Mouse (Mus musculus) embryonic fibroblast, embryonic 13.5 days (primary cell): ENCODE data around the gene Etfa. TPM values are rescaled to one million over a fixed set of nuclear protein-coding genes. Genes with fewer than 3 reads are reported as not detected.

Experiments used
- H3K27ac ChIP-seq: 2 replicates; pipeline ENCODE4 v1.5.1; 2012; ENCODE audit warnings: low read length, control low read depth, inconsistent platforms; ENCODE audit not compliant: insufficient read depth
- H3K4me1 ChIP-seq: 2 replicates; pipeline ENCODE4 v1.6.1; 2011; ENCODE audit warnings: low read length; ENCODE audit not compliant: control insufficient read depth, insufficient read depth
- H3K4me3 ChIP-seq: 2 replicates; pipeline ENCODE4 v1.5.1; 2011; ENCODE audit warnings: mild to moderate bottlenecking, control low read depth, low read length; ENCODE audit not compliant: insufficient read depth
- CTCF ChIP-seq: IDR thresholded peaks from 2 replicates; pipeline ENCODE4 v1.5.1; 2011; ENCODE audit warnings: mild to moderate bottlenecking, control low read depth, low read length, moderate library complexity, borderline replicate concordance; ENCODE audit not compliant: insufficient read depth
- POLR2A ChIP-seq: IDR thresholded peaks from 2 replicates; pipeline ENCODE4 v1.6.1; 2011; ENCODE audit warnings: low read depth, mild to moderate bottlenecking, control low read depth, low read length, moderate library complexity
- polyA plus RNA-seq: library from polyadenylated mRNA; stranded (reverse); fragments of >200 nt; gene quantifications from 2 replicates; pipeline ENCODE4 v1.2.4, GENCODE M21; 2011; ENCODE audit warnings: low read depth; ENCODE audit not compliant: missing spikeins, insufficient read length

Etfa gene
- polyA plus RNA-seq, 1 experiment = 94.8 TPM

DNA sequence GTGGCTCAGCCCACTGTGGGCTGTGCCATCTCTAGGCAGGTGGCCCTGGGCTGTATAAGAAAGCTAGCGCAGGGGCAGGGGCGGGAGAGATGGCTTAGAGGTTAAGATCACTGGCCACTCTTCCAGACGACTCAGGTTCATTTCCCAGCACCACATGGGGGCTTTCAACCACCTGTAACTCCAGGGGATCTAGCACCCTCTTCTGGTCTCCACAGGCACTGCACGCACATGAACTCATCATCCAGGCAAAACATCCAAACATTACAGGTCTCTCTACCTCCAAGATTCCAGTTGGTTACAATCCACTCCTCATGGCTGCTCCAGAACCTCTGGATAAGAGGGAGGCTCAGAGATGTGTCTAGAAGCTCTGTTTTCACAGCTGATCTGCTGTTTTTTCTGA lies 13.7 kb upstream of the Etfa start:
- Histone ChIP-seq H3K4me1 (no peaks in the 10 kb centered on the region), H3K27ac (no peak overlapping the region), H3K4me3 (no peak overlapping the region)
- TF ChIP-seq POLR2A (no peak), CTCF (peak; percentile 44; the same call in 1 of the 2 replicates)

DNA sequence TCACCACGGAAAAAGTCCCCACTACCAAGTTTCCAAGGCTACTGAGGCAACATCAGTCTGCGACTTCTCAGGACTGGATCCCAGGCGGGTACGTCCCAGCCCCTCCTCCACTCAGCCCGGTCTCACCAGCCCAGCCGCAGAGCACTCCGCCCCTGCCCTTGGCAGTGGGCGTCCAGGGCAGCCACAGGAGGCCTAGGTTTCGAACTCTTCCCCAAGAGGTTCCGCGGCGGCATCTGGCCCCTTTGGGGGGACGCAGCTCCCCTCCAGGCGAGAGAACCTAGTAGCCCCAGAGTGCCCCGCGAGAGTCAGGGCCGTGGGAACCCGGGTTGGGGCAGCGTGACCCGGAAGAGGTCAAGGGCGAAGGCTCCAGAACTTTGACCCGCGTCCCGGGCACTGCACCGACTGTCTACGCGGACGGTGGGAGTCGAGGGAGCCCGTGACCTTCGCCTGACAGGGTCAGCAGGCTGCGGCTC lies 486 bp downstream of the Etfa start:
- H3K4me3 ChIP-seq = peak overlapping the region; percentile 76
- H3K27ac ChIP-seq = peak overlapping the region; percentile 55
- no peaks in the 10 kb centered on the region for H3K4me1 ChIP-seq
- no peak for TF ChIP-seq POLR2A

DNA sequence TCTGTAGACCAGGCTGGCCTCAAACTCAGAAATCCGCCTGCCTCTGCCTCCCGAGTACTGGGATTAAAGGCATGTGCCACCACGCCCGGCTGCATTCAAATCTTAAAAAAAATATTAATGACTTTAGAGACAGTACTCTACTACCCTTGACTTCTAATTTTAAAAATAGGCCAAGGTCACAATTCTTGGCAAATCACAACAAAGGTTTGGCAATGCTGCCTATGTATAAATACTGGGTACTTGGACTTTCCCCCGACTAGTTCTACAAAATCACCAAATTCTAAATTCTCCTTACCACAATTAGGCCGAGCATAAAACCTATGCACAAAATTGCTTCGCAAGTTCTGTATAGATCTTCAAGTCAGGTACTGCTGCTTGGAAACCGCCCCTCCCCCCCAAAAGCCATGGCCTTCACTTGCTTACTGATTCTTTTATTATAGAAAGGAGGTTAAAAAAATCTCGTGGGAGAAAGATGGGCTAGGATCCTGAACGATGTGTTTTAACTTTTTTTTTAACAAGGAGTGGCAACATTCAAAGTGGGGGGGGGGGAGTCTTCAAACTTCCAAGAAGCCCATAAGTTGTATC lies 1.3 kb downstream of the Etfa start:
- no peaks in the 10 kb centered on the region for H3K4me1 ChIP-seq
- H3K4me3 ChIP-seq = peak overlapping the region; percentile 76
- TF ChIP-seq POLR2A (no peak), CTCF (no peak)
- H3K27ac ChIP-seq = no peak overlapping the region

DNA sequence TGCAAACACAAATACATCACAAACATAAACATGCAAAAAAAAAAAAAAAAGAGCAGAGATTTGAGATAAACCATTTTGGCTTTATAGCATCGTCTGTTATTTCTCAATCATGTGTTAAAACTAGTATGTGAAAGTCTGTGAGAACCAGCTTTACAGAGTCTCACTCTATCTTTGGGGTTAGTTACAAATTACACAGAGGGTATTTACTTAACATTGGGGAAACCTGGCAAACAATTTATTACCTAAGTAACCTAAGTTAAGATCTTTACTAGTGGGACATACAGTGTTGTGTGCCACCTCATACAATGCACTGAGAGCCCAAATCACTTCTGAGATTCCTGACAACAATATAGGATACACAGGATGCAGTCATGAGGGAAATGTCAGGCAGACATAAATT lies 2.3 kb downstream of the Etfa start:
- no peaks in the 10 kb centered on the region for H3K4me1 ChIP-seq
- no peak for TF ChIP-seq CTCF
- TF ChIP-seq POLR2A = no peak
- H3K4me3 ChIP-seq = no peak overlapping the region
- H3K27ac ChIP-seq = no peak overlapping the region

DNA sequence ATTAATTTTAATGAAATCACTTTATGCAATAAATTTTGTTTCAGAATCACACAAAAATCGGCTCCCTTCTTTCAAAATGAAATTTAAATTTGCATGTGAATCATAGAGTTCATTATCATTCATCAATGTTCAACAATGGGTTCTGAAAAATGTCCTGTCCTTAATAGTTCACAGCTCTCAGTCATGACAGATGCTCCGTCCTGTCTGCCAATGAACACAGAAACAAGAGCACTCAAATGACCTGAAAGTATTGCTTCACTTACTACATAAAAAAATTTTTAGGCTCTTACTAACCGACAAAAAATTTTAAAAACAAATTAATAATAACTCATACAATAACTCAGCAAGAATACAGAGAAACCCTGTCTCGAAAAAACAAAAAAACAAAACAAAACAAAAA lies 3.3 kb downstream of the Etfa start:
- TF ChIP-seq POLR2A = no peak
- no peak for TF ChIP-seq CTCF
- H3K27ac ChIP-seq = no peak overlapping the region
- H3K4me3 ChIP-seq = no peak overlapping the region
- no peaks in the 10 kb centered on the region for H3K4me1 ChIP-seq

DNA sequence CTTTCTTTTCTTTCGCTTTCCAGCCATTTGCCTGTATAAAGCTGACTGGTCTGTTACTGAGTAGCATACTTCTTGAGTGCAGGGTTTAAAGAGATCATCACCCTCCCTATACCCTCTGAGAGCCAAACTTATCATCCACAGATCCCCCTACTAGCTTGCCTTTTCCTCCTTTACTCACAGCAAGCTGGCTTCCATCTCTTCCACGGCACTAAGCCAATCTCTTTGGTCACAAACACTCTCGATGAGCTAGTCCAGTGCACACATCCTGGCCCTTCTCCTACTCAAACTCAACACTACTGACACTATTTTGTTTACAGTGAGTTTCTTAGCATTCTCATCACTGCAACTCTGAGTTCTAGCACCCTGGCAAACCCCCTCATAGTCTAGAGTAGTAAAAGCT lies 4.1 kb downstream of the Etfa start:
- H3K27ac ChIP-seq = no peak overlapping the region
- no peak overlapping the region for H3K4me3 ChIP-seq
- no peak for TF ChIP-seq CTCF
- TF ChIP-seq POLR2A = no peak
- no peaks in the 10 kb centered on the region for H3K4me1 ChIP-seq

DNA sequence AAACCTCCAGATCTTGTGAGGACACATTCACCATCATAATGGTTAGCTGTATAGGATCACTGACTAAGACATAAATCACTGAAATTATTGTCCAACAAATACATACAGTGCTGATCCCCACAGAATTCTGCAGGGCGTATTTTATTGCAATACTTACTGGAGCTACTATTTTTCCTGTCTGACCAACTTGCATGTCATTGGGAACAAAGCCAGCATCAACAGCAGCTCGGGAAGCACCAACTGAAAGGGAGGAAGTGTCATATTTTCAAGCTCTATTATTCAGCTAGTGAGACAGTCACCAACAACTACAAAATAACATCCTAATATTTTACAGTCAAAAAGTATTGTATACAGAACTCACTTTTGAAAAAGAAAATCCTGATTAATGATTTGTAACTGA lies 29.9 kb downstream of the Etfa start:
- no peak overlapping the region for H3K4me3 ChIP-seq
- no peak overlapping the region for H3K27ac ChIP-seq
- no peak for TF ChIP-seq POLR2A
- TF ChIP-seq CTCF = no peak
- H3K4me1 ChIP-seq = no peaks in the 10 kb centered on the region

DNA sequence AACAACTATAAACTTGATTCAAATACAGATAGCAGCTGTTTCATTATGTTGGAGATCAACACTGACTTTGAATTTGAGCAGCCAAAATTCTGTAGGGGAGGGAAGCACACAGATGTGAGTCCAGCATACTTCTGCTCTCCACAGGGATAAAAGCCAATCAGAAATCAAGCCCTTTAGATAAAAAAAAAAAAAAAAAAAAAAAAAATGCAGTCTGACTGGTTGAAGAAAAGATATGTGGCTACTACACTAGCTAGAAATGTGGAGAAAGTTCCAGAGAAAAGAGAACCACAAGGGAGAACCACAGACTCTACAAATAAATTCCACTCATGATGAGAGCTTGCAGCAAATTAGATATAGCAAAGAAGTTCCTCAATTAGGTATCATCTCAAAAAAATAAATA lies 33.3 kb downstream of the Etfa start:
- H3K27ac ChIP-seq = no peak overlapping the region
- H3K4me3 ChIP-seq = no peak overlapping the region
- TF ChIP-seq POLR2A = no peak
- TF ChIP-seq CTCF = no peak
- H3K4me1 ChIP-seq = no peaks in the 10 kb centered on the region

DNA sequence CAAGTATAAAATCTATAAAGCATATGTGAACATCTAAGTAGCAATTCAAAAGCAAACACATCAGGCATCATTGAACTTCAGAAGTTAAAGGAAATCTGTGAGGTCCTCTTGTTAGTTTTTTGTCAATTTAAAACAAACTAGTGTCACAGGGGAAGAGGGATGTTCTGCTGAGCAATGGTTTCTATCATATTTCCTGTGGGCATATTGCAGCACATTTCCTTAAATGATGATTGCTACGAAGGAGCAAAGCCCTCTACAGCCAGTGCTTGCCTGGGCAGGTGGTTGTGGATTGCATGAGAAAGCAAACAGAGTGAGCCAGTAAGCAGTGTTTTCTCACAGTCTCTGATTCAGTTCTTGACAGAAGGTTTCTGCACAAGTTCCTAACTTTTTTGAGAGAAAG lies 36.0 kb downstream of the Etfa start:
- Histone ChIP-seq H3K27ac (no peak overlapping the region), H3K4me3 (no peak overlapping the region), H3K4me1 (no peaks in the 10 kb centered on the region)
- no peak for TF ChIP-seq CTCF

DNA sequence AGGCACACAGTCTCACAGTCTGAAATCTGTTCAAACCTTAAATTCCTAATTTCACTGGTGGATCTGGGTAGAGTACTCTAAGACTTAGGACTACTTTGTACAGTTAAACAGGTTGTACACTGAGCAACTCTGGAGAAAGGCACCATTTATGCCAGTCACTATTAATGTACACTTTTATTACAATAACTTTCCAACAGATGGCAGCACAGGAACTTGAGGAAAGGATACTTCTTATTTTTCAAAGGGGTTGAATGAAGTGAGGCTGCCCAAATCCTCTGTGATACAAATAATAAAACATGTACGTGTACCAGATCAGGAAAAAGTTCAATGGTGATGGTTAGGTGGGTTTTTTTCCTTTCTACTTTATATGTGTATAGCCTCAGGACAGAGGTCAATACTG lies 43.6 kb downstream of the Etfa start:
- TF ChIP-seq CTCF (no peak), POLR2A (no peak)
- Histone ChIP-seq H3K27ac (no peak overlapping the region), H3K4me1 (no peaks in the 10 kb centered on the region), H3K4me3 (no peak overlapping the region)

DNA sequence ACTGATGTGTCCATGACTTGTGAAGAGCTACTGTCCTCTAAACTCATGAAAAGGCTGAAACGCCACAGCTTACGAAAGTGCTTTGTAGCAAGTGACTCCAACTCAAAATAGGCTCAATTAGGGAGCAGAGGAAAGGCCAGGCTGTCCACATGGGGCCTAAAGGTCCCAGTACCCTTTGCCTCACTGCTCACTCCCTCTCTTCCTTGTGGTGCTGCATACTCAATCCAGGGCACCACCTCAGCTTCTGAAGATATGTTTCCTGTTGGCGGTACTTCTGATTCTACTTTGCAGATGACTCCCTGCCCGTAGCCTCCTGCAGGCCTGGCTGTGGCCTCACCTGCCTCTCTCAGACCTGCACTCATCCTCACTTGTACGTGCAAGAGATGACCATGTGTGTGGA lies 58.7 kb downstream of the Etfa start:
- TF ChIP-seq CTCF (no peak), POLR2A (no peak)
- no peak overlapping the region for H3K4me3 ChIP-seq
- H3K27ac ChIP-seq = no peak overlapping the region
- H3K4me1 ChIP-seq = peaks cover 4% of the 10 kb centered on the region; the same call in 1 of the 2 replicates
